Mouse (Mus musculus) monocyte, adult 2 months (primary cell): ENCODE data around the gene Proca1.

Experiments used
- DNase-seq, 2 experiments: peaks; one replicate each; pipeline ENCODE4 v3.0.0; 2022; ENCODE audit warnings: low spot score in 2 of 2, low read depth in 1 of 2

Proca1 gene

GRCm38 (mm10) chr11:78165761-78166109 is 27.5 kb upstream of the Proca1 start:
- DNase-seq: no peak

GRCm38 (mm10) chr11:78166161-78166560 is 27.0 kb upstream of the Proca1 start:
- DNase-seq: no peak

- no peak for DNase-seq
Measured at GRCm38 (mm10) chr11:78166640-78167039, 26.6 kb upstream of the Proca1 start.

- DNase-seq: no peak
Measured at GRCm38 (mm10) chr11:78167257-78167959, 25.8 kb upstream of the Proca1 start.

GRCm38 (mm10) chr11:78168541-78169468 is 24.4 kb upstream of the Proca1 start:
- DNase-seq: no peak

- no peak for DNase-seq
Measured at GRCm38 (mm10) chr11:78170306-78170705, 22.9 kb upstream of the Proca1 start.

GRCm38 (mm10) chr11:78171328-78171727 is 21.9 kb upstream of the Proca1 start:
- no peak for DNase-seq

- DNase-seq: no peak
Measured at GRCm38 (mm10) chr11:78172034-78172747, 21.0 kb upstream of the Proca1 start.

GRCm38 (mm10) chr11:78172748-78173383 is 20.3 kb upstream of the Proca1 start:
- DNase-seq: no peak

GRCm38 (mm10) chr11:78174506-78174905 is 18.7 kb upstream of the Proca1 start:
- DNase-seq: no peak

- no peak for DNase-seq
Measured at GRCm38 (mm10) chr11:78175771-78176401, 17.3 kb upstream of the Proca1 start.

- DNase-seq: peak; percentile 73 to 83
Measured at GRCm38 (mm10) chr11:78176402-78176862, 16.8 kb upstream of the Proca1 start, which contains the start of the genes Nek8 and Tlcd1. Gene Nek8, minus strand, starts transcription at chr11:78176675. Gene Tlcd1, plus strand, starts transcription at chr11:78176711.

- DNase-seq: no peak
Measured at GRCm38 (mm10) chr11:78176905-78177331, 16.3 kb upstream of the Proca1 start.

GRCm38 (mm10) chr11:78177437-78177836 is 15.8 kb upstream of the Proca1 start:
- no peak for DNase-seq

- peak; percentile 89 for DNase-seq
Measured at GRCm38 (mm10) chr11:78177903-78178858, 15.0 kb upstream of the Proca1 start.

- DNase-seq: no peak
Measured at GRCm38 (mm10) chr11:78178859-78179437, 14.2 kb upstream of the Proca1 start.

- no peak for DNase-seq
Measured at GRCm38 (mm10) chr11:78179438-78179999, 13.7 kb upstream of the Proca1 start.

GRCm38 (mm10) chr11:78180081-78180761 is 13.0 kb upstream of the Proca1 start:
- DNase-seq: no peak
